Mouse (Mus musculus) bone marrow, adult 2 months (tissue): Measurements from ENCODE around the gene Cd200r1.

Experiments
- CTCF ChIP-seq: fragments of 200-500 bp; IDR thresholded peaks from 2 replicates; pipeline ENCODE4 v1.5.1; 2011; ENCODE audit warnings: low read length, control low read depth; ENCODE audit not compliant: control insufficient read depth, insufficient read depth
- POLR2A ChIP-seq: fragments of 200-500 bp; IDR thresholded peaks from 2 replicates; pipeline ENCODE4 v1.6.1; 2011; ENCODE audit warnings: low read depth, mild to moderate bottlenecking, control low read depth, low read length, borderline replicate concordance; ENCODE audit not compliant: control insufficient read depth

DNA sequence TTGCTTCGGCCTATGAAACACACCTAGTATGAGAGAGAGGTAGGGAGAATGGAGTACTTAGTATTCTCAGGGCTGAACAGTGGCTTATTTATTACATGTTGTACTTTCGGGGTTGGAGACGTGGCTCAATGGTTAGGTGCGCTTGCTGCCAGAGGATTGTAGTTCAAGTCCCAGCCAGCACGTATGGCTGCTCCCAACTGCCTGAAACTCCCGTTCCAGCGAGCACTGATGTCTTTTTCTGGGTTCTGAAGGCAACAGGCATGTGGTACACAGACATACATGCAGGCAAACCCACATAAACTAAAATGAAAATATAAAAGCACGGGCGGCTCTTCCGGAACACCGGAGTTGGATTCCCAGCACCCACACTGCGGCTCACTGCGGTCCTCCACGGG, 20.1 kb upstream of the Cd200r1 start:
- TF ChIP-seq POLR2A (no peak), CTCF (no peak)
